Mouse (Mus musculus): Measurements from ENCODE around the gene Ing3. TPM values are rescaled to one million over a fixed set of nuclear protein-coding genes. Genes with fewer than 3 reads are reported as not detected.

Ing3 gene
- 10 to 100 TPM; 15.5 to 17.4 TPM for total RNA-seq (2021)
- long read RNA-seq, experiment 1, partial matches to known transcripts, result 0 of 5 reads
- long read RNA-seq, experiment 1, other reads (novel, unspliced or antisense), result 1 of 5 reads
- long read RNA-seq, experiment 2, partial matches to known transcripts, result 3 of 3 reads
- long read RNA-seq, experiment 2, other reads (novel, unspliced or antisense), result 0 of 3 reads

- DNase-seq, result peak; percentile 96
- intact Hi-C loops (cut with DNase I), result loop anchor here (2.0 kb wide), 1 partner anchor 98 kb away; no protein-coding TSS in a partner anchor
Measured at GRCm38 (mm10) chr6:21949226-21949731, at the start of gene Ing3. Gene Ing3, plus strand, starts transcription at chr6:21949571.

GRCm38 (mm10) chr6:21909720-21910119 lies 39.7 kb upstream of the Ing3 start:
- no peak for DNase-seq
- intact Hi-C loops (cut with DNase I), result no loop called here

GRCm38 (mm10) chr6:21910804-21911203 lies 38.6 kb upstream of the Ing3 start:
- intact Hi-C loops (cut with DNase I), result no loop called here
- no peak for DNase-seq

DNA sequence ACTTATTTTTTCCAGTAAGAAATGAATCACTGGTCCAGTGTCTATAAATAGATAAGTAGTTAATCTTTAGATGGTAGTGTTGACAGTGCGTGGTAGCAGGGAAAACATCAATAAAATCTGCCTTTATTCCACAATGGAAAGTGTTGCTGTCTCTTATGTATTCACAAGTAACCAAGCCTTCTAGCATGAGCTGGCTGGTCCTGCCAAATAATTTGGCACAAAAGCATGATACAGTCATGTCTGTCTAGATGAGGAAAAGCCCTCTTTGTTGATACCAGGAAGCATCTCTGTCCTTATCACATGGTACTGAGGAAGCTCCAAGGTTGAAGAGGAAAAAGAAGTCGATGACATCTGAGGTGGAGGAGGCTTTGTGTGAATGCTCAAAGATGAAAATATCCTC lies 32.8 kb upstream of the Ing3 start:
- DNase-seq, result no peak
- intact Hi-C loops (cut with DNase I), result no loop called here

DNA sequence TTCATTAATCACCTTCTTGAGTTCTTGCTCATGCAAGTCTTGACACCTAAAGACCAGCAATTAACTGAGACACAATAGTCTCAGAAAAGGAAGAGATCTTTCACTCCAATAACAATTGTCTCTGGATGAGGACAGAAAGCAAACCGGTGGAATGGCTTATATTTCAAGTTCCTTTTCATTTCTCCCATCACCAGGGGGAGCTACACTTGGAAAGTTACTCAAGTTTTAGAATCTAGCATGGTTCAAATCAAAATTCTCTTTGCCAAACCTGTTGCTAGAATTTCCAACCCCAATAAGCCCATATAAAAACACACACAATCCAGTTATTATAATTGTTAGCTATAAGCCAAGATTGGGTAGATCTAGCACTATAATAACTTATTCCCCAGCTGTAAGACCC lies 25.2 kb upstream of the Ing3 start:
- intact Hi-C loops (cut with DNase I), result no loop called here
- DNase-seq, result no peak

DNA sequence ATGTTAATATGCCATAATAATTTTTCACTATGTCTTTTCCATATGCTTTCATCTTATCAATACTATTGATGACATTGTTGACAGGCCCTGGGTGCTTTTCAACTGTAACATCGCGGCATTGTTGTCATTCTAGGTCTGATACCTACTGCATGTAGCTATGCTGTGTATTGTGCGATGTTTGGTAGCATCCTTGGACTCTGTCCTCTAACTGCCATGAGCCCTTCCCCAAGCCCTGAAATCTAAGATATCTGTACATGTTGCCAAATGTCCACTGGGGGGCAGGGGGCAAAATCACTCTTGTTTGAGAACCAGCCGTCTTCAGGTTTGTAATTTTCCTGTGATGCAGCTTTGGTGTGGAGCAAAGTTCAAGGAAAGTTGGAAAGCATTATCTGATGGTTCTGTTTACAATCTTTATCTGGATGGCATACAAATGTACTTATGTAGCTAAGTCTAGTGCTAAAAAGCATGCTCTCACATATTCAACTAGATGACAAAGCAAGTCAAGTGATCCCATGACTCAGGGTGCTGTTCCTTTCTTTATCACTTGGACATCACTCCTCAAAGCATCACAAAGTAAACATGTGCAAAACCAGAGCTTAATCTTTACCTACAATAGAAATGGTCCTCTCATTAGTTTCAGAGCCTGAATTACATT lies 11.3 kb upstream of the Ing3 start:
- no peak for DNase-seq
- intact Hi-C loops (cut with DNase I), result no loop called here

GRCm38 (mm10) chr6:21949771-21950448 lies 539 bp downstream of the Ing3 start:
- DNase-seq, result peak; percentile 96 to 98
- intact Hi-C loops (cut with DNase I), result loop anchor here (2.0 to 5.0 kb wide), 2 partner anchors 99 to 153 kb away; no protein-coding TSS in a partner anchor

DNA sequence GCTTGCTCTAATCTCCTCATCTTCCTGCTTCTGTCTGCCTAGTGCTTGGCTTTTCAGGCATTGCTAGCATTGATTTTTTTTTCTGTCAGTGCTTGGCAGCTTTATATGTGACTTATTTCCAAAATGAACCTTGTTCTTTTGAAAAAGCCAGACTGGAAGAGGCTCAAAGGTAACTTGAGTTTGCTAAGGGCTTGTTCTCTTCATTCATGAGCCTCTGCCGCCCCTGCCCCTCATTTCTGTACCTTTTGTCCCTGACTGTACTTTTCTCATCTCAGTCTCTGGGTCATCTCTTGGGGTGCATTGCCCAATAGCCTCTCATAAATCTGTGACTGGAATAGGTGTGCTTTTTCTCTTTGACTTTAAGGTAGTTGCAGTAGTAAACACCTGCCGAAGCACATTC lies 1.3 kb downstream of the Ing3 start:
- intact Hi-C loops (cut with DNase I), result loop anchor here (5.0 kb wide), 1 partner anchor 153 kb away; no protein-coding TSS in a partner anchor
- DNase-seq, result no peak

GRCm38 (mm10) chr6:21955468-21955867 lies 6.1 kb downstream of the Ing3 start:
- intact Hi-C loops (cut with DNase I), result no loop called here
- DNase-seq, result no peak

GRCm38 (mm10) chr6:21958922-21959321 lies 9.6 kb downstream of the Ing3 start:
- no peak for DNase-seq
- intact Hi-C loops (cut with DNase I), result no loop called here

DNA sequence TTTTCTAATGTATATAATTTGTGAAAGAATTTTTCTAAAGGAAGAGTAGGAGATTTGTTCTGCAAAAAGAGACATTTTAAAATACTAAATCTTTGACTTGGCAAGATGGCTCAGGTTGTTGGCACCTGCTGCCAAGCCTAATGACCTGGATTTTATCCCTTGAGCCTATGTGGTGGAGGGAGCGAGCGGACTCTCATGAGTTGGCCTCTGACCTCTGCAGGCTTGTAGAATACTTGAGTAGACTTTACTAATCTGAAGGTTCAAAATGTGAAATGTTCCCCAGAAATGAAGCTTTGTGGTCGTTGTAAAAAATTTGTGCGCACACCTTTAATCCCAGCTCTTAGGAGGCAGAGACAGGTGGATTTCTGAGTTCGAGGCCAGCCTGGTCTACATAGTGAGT lies 10.5 kb downstream of the Ing3 start:
- intact Hi-C loops (cut with DNase I), result no loop called here

GRCm38 (mm10) chr6:21977532-21977931 lies 28.2 kb downstream of the Ing3 start:
- no peak for DNase-seq
- intact Hi-C loops (cut with DNase I), result no loop called here

More for the DNA sequence above, 10.5 kb downstream of the Ing3 start:
- no peak for DNase-seq

DNA sequence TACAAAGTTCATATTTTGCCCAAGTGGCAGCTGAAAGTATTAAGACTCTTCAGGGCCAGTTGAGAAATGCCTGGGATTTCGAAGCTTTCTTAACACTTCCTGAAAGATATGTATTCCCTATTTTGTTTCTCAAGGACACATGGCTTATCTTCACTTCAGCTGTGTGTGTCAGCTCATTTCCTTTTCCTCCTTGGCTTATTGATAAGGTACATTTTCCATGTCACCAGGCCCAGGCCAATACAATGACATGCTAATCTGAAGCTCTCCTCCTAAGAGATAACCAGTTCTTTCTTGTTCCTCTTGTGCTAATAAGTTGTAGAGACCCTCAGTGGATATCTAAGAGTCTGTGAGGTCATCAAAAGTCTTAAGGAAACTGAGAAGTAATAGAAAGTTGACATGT lies 31.7 kb downstream of the Ing3 start:
- intact Hi-C loops (cut with DNase I), result no loop called here
- DNase-seq, result no peak

- peak; percentile 65 to 85 for DNase-seq
- intact Hi-C loops (cut with DNase I), result loop anchor here (1.0 to 5.0 kb wide), 2 partner anchors 86 to 188 kb away; no protein-coding TSS in a partner anchor
Measured at GRCm38 (mm10) chr6:21984990-21985731, 35.8 kb downstream of the Ing3 start.

DNA sequence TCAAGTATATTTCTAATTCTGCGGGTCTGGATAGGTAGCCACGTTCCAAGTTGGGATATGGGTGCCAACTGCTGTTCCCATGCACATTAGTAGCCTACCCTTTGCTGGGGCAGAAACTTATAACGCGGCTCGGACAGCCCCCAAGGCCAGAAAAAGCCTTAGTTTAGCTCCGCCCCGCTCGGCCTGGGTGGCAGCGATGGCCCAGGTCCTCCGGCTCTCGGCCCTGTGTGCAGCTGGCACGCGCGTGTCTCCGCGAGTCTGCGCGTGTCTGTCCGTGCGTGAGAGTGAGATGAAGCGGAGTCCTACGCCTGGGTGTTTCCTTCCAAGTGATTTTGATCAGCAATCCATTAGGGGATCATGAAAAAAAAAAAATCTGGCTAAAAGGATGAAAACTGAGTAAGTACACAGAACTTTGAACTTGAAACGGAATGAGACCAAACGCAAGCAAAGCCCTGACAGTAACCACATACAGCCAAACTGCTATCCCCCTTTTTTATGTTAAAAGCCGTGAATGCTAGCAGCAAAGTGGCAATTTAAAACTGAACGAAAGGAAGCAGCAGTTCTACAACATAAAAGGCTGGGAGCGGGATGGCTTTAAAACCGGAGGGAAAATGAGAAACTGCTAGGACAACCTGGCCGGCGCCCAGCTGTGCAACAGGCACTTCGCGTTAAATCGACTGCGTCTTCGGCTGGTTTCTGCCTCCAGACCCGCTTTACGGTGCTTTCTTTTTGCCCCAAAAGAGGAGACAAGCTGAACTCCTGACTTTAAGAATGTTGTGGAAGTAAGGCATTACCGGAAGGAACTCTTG lies 36.6 kb downstream of the Ing3 start, which contains the start of gene Cped1:
Cped1 (plus strand) TSS at position 185 of the 809 bp plus-strand sequence.
- intact Hi-C loops (cut with DNase I), result loop anchor here (1.0 to 5.0 kb wide), 3 partner anchors 33 to 189 kb away; no protein-coding TSS in a partner anchor
- DNase-seq, result peak; percentile 80 to 81

GRCm38 (mm10) chr6:21986660-21987331 lies 37.4 kb downstream of the Ing3 start:
- DNase-seq, result peak; percentile 55 to 62
- intact Hi-C loops (cut with DNase I), result loop anchor here (1.0 to 5.0 kb wide), 2 partner anchors 33 to 189 kb away; no protein-coding TSS in a partner anchor

DNA sequence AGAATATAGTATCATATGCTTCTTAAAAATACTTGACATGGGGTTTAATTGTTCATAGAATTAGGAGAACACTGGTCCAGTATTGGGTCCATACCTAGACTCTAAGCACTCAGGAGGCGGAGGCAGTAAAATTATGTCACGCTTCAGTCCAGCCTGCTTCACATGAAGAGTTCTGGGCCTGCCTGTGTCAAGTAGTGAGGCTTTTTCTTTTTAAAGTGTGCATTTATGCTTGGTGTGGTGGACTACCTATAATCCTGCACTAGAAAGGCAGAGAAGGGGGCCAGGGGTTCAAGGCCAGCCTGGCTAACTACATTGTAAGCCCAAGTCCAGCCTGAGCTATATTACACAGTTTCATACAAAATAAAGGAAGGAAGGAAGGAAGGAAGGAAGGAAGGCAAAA lies 38.2 kb downstream of the Ing3 start:
- DNase-seq, result no peak
- intact Hi-C loops (cut with DNase I), result loop anchor here (5.0 kb wide), 1 partner anchor 190 kb away; no protein-coding TSS in a partner anchor

GRCm38 (mm10) chr6:21988296-21988695 lies 38.9 kb downstream of the Ing3 start:
- no peak for DNase-seq
- intact Hi-C loops (cut with DNase I), result loop anchor here (5.0 kb wide), 1 partner anchor 191 kb away; no protein-coding TSS in a partner anchor

DNA sequence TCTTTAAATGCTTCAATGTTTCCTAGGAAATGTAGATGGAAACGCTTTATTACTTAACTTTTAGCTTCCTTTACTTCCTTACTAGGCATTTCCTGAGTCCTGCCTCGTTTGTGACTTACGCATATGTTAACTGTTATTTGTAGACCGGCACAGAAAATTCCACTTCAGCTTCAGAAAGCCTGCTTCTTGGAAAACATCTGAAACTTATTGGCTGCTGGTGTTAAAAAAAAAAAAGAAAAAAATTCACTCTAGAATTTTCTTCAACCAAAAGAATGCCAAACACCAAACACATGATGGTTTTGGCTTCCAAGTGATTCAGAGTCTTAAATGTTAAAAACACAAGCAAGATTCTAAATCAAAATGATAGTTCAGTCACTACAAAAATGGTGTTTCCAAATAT lies 39.7 kb downstream of the Ing3 start:
- intact Hi-C loops (cut with DNase I), result loop anchor here (5.0 kb wide), 1 partner anchor 192 kb away; no protein-coding TSS in a partner anchor
- DNase-seq, result no peak

Measured in heart, postnatal 14 days (tissue).